In genomic region chr10:99107964-99108363, GRCm38 (mm10) we compare ENCODE assay signal across 8 mouse cellular contexts. TPM values are rescaled to one million over a fixed set of nuclear protein-coding genes. Genes with fewer than 3 reads are reported as not detected.
DNase-seq lines count a peak whose midpoint lies in the region; ATAC-seq and TF ChIP-seq lines count a peak whose summit lies in the region.

TSS of gene Galnt4 (plus strand) at chr10:99108159.

- DNase-seq in NIH3T3 (ENCODE audit: low read depth): peak; percentile 92
- peak; percentile 64 to 70 for DNase-seq in cerebellum, adult 2 months
- DNase-seq in forelimb bud, embryonic 11.5 days (ENCODE audit: low read depth, low spot score): peak; percentile 81
- DNase-seq in hindbrain, embryonic 11.5 days (ENCODE audit: low spot score): peak; percentile 78
- peak; percentile 62 for DNase-seq in layer of hippocampus, postnatal 36 days
- DNase-seq in right cerebral cortex, postnatal 10 days (ENCODE audit: low spot score in 2 of 2): peak; percentile 79 to 82
- peak; percentile 60 for DNase-seq in urinary bladder, postnatal 25 days (ENCODE audit: low spot score)

- TF ChIP-seq POLR2A in cerebellum, adult 2 months (IDR thresholded peaks at IDR 0.05; ENCODE audit: borderline replicate concordance, insufficient read depth, low read length): no peak

- H3K4me3 ChIP-seq in cerebellum, adult 2 months (replicated peaks; ENCODE audit: insufficient read depth, low read depth, low read length): peak within 1 kb of the TSS; percentile 83
- peak within 1 kb of the TSS; percentile 83 for H3K4me3 ChIP-seq in hindbrain, embryonic 11.5 days (ENCODE audit: low read depth, low read length)
- peak within 1 kb of the TSS; percentile 96 for H3K4me3 ChIP-seq in megakaryocyte, embryonic 14.5 days (replicated peaks)

- ATAC-seq in hindbrain, embryonic 11.5 days (ENCODE audit: low FRiP score): peak; percentile 81

- no peaks in the 10 kb centered on the region; the same call in 1 of the 2 replicates for H3K4me1 ChIP-seq in cerebellum, adult 2 months (ENCODE audit: control insufficient read depth, insufficient read depth, low read length)
- H3K4me1 ChIP-seq in hindbrain, embryonic 11.5 days (replicated peaks; ENCODE audit: control insufficient read depth, insufficient read depth, low read length): no peaks in the 10 kb centered on the region; the same call in 1 of the 2 replicates
- peaks cover 33% of the 10 kb centered on the region for H3K4me1 ChIP-seq in megakaryocyte, embryonic 14.5 days

- H3K27me3 ChIP-seq in cerebellum, adult 2 months (ENCODE audit: control insufficient read depth, insufficient read depth, low read length): no peaks in the 10 kb centered on the region
- H3K27me3 ChIP-seq in hindbrain, embryonic 11.5 days (ENCODE audit: control insufficient read depth, insufficient read depth, low read length): no peaks in the 10 kb centered on the region
- H3K27me3 ChIP-seq in megakaryocyte, embryonic 14.5 days (replicated peaks): no peaks in the 10 kb centered on the region

- H3K27ac ChIP-seq in cerebellum, adult 2 months (ENCODE audit: insufficient read depth, low read length): peak within 1 kb of the TSS; percentile 57
- H3K27ac ChIP-seq in hindbrain, embryonic 11.5 days (ENCODE audit: low read depth, low read length): peak within 1 kb of the TSS; percentile 82

- H3K36me3 ChIP-seq in hindbrain, embryonic 11.5 days (ENCODE audit: control insufficient read depth, insufficient read depth, low read length): peaks cover 8% of the 10 kb centered on the region; the same call in 1 of the 2 replicates
- peaks cover 32% of the 10 kb centered on the region for H3K36me3 ChIP-seq in megakaryocyte, embryonic 14.5 days (replicated peaks; ENCODE audit: low read length)

- no peaks in the 10 kb centered on the region for H3K9me3 ChIP-seq in hindbrain, embryonic 11.5 days (ENCODE audit: control insufficient read depth, low read length)
- H3K9me3 ChIP-seq in megakaryocyte, embryonic 14.5 days: peaks cover 16% of the 10 kb centered on the region; the same call in 1 of the 2 replicates

- peak; percentile 50; the same call in 1 of the 2 replicates for TF ChIP-seq CTCF in cerebellum, adult 2 months (IDR thresholded peaks at IDR 0.05; ENCODE audit: borderline replicate concordance, insufficient read depth, low read depth, low read length)

- H3K4me2 ChIP-seq in hindbrain, embryonic 11.5 days (replicated peaks; ENCODE audit: low read depth, low read length): peak within 1 kb of the TSS; percentile 88

- under 1% methylated on average over 22 of the region's 22 CpGs for WGBS in cerebellum, adult 2 months
- WGBS in hindbrain, embryonic 11.5 days: under 1% methylated on average over 22 of the region's 22 CpGs

- peak within 1 kb of the TSS; percentile 84 for H3K9ac ChIP-seq in hindbrain, embryonic 11.5 days (ENCODE audit: low read depth, low read length)

RNA-seq across cellular contexts. Expression of gene Galnt4, which starts in this region (rescaled TPM):
- 1.5 and 1.8 TPM in 2 replicates for polyA plus RNA-seq in cerebellum, adult 2 months (2012; rRNA removed)
- polyA plus RNA-seq in hindbrain, embryonic 11.5 days (2014; fragmentation: Nextera tagmentation; extraction: Ambion mirVana): 4.2 and 4.7 TPM in 2 replicates
- 1 to 10 TPM; 3.6 to 4.0 TPM for total RNA-seq in layer of hippocampus, postnatal 36 days (2021)
- polyA plus RNA-seq in megakaryocyte, embryonic 14.5 days (2012; ENCODE audit: insufficient read depth, low replicate concordance): 1.00 and 1.6 TPM in 2 replicates

Comparison
In these comparisons a context has a peak if more than half of its experiments do, and no peak if none do; other contexts are left out.
1. Peak in every context shown above with its lines: DNase-seq, ATAC-seq, H3K4me3 ChIP-seq and H3K27ac ChIP-seq.